Mouse (Mus musculus) midbrain, embryonic 16.5 days (tissue): ENCODE measurements around the gene Ccdc71. TPM values are rescaled to one million over a fixed set of nuclear protein-coding genes. Genes with fewer than 3 reads are reported as not detected.

Experiments
- ATAC-seq: fragments of 200-750 bp; cut with Nextera tagmentation; 2 replicates; pipeline ENCODE4 v1.8.0; 2017; ENCODE audit warnings: moderate TSS enrichment
- H3K27ac ChIP-seq: fragments of 300-500 bp; sonication (generic); 2 replicates; pipeline ENCODE4 v1.5.1; 2014; ENCODE audit warnings: mild to moderate bottlenecking, low read length, mixed read lengths
- H3K27me3 ChIP-seq: fragments of 300-500 bp; sonication (generic); 2 replicates; pipeline ENCODE4 v1.6.1; 2014; ENCODE audit warnings: low read depth, low read length, mixed read lengths; ENCODE audit not compliant: control insufficient read depth, insufficient read depth
- H3K36me3 ChIP-seq: fragments of 300-500 bp; sonication (generic); 2 replicates; pipeline ENCODE4 v1.6.1; 2014; ENCODE audit warnings: mild to moderate bottlenecking, low read length, moderate library complexity, mixed read lengths; ENCODE audit not compliant: control insufficient read depth, insufficient read depth
- H3K4me1 ChIP-seq: fragments of 300-500 bp; sonication (generic); 2 replicates; pipeline ENCODE4 v1.6.1; 2014; ENCODE audit warnings: mild to moderate bottlenecking, low read length, mixed read lengths; ENCODE audit not compliant: control insufficient read depth, insufficient read depth
- H3K4me2 ChIP-seq: fragments of 300-500 bp; sonication (generic); 2 replicates; pipeline ENCODE4 v1.6.1; 2014; ENCODE audit warnings: mild to moderate bottlenecking, low read length, mixed read lengths
- H3K4me3 ChIP-seq: fragments of 300-500 bp; sonication (generic); 2 replicates; pipeline ENCODE4 v1.5.1; 2014; ENCODE audit warnings: low read depth, mild to moderate bottlenecking, low read length, moderate library complexity, mixed read lengths
- H3K9ac ChIP-seq: fragments of 300-500 bp; sonication (generic); 2 replicates; pipeline ENCODE4 v1.6.1; 2014; ENCODE audit warnings: low read depth, low read length, mixed read lengths
- H3K9me3 ChIP-seq: fragments of 300-500 bp; sonication (generic); replicated peaks from 2 replicates; pipeline ENCODE4 v1.6.1; 2014; ENCODE audit warnings: mild to moderate bottlenecking, low read length, mixed read lengths; ENCODE audit not compliant: control insufficient read depth, poor library complexity, severe bottlenecking
- WGBS: fragments of 180-500 bp; shearing (Covaris S2); extraction: QIAGEN DNeasy Blood & Tissue Kit; methylation state at CpG from one replicate; pipeline ENCODE4 v1.1.7; 2014; 5-methylcytosine and 5-hydroxymethylcytosine counted together
- polyA plus RNA-seq: library from polyadenylated mRNA; unstranded; fragments of >200 nt; fragmentation: Nextera tagmentation; extraction: Ambion mirVana; gene quantifications from 2 replicates; pipeline ENCODE4 v1.2.1, GENCODE M21; 2015

Ccdc71 gene
- polyA plus RNA-seq, 1 experiment from 2014 or later = 65.2 TPM

GRCm38 (mm10) chr9:108441236-108441919, 18.9 kb upstream of the Ccdc71 start:
- no peak for ATAC-seq
- WGBS = 88% methylated on average over 11 of the region's 11 CpGs
- Histone ChIP-seq H3K4me3 (no peak overlapping the region), H3K36me3 (no peaks in the 10 kb centered on the region), H3K4me2 (no peak overlapping the region), H3K9ac (no peak overlapping the region), H3K9me3 (no peaks in the 10 kb centered on the region), H3K27ac (no peak overlapping the region), H3K27me3 (no peaks in the 10 kb centered on the region), H3K4me1 (no peaks in the 10 kb centered on the region; the same call in 1 of the 2 replicates)

DNA sequence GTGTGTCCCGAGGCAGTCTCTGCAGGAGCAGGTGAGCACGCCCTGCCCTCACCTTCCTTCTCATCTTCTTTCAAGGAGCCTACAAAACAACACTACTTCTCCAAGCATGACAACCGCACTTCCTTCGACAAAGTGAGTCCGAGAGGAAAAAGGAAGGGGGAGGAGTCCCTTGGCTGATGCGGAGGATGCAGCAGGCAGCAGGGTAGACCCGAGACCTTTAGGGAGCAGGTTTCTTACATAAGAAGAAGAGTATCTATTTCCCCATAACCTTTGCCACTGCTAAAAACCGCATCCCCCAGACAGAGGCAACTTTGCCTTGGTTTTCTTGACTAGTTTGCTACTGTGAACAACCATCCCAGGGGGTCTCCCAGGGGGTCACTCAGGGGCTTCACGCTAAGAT, 15.2 kb upstream of the Ccdc71 start:
- ATAC-seq = no peak
- H3K9ac ChIP-seq = no peak overlapping the region
- H3K4me2 ChIP-seq = no peak overlapping the region
- H3K27me3 ChIP-seq = no peaks in the 10 kb centered on the region
- H3K36me3 ChIP-seq = peaks cover 3% of the 10 kb centered on the region; the same call in 1 of the 2 replicates
- H3K4me3 ChIP-seq = no peak overlapping the region
- H3K4me1 ChIP-seq = peaks cover 10% of the 10 kb centered on the region
- no peaks in the 10 kb centered on the region for H3K9me3 ChIP-seq
- 75% methylated on average over 9 of the region's 9 CpGs for WGBS
- H3K27ac ChIP-seq = no peak overlapping the region

DNA sequence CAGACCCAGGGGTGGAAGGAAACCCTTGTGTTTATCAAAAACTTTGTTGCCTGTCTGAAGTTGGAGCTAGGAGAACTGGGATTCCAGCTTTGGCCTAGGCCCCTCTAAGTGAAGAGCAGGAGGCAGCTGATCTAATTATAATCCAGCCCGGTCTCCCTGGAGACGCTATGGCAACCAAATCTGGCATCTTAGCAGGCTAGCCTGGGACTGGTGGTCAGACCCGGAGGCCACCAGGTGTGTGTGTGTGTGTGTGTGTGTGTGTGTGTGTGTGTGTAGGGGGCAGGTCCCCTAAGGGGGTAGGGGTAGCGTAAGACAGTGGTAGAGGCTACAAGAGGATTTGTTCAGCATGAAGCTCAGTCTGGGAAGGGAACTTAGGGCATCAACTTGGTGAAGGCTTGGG, 10.5 kb upstream of the Ccdc71 start:
- Histone ChIP-seq H3K36me3 (peaks cover 3% of the 10 kb centered on the region; the same call in 1 of the 2 replicates), H3K4me1 (peaks cover 38% of the 10 kb centered on the region), H3K27ac (peak overlapping the region; percentile 84), H3K9ac (peak overlapping the region; percentile 50), H3K27me3 (no peaks in the 10 kb centered on the region), H3K4me3 (peak overlapping the region; percentile 55), H3K4me2 (peak overlapping the region; percentile 70), H3K9me3 (no peaks in the 10 kb centered on the region)
- ATAC-seq = peak; percentile 12; the same call in 1 of the 2 replicates
- 8% methylated on average over 4 of the region's 4 CpGs for WGBS

DNA sequence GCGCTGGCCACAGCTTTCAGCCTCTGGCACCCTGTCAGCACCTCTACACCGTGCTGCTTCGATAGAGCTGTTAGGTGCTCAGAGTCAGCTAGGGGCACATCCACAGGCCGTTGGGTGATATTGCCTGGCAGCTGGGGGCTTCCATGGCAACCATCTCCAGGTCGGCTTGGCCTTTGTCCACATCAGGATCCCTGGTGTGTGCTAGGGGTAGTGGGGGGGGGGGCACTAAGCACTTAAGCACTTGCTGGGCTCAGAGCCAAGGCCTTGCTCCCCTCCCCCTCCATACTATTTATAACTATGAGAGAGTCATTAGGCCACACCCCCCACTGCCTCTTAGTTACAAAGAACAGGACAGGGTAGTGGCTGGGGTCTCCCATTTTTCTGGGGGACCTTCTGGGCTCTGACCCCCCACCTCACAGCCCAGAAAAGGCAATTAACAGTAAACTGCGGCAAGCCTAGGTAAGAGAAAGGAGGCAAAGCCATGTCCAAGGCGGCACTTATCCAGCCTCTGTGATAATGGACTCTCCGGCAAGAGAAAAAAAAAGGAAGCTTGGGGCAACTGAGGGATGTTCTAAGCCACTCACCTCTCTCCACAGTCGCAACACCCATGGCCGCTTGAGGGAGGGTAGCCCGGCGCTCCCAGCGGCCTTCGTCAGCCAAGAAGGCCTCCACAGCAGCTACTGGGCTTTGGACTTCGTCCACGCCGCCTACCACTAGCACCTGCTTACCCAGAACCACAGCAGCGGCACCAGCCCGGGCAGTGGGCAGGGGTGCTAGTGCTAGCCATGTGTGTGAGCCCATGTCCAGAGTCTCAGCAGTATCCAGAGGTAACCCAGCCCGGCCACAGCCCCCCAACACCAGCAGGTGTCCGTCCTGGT, 9.8 kb upstream of the Ccdc71 start:
- H3K4me1 ChIP-seq = peaks cover 38% of the 10 kb centered on the region
- 43% methylated on average over 21 of the region's 21 CpGs for WGBS
- ATAC-seq = peak; percentile 43; the same call in 1 of the 2 replicates

DNA sequence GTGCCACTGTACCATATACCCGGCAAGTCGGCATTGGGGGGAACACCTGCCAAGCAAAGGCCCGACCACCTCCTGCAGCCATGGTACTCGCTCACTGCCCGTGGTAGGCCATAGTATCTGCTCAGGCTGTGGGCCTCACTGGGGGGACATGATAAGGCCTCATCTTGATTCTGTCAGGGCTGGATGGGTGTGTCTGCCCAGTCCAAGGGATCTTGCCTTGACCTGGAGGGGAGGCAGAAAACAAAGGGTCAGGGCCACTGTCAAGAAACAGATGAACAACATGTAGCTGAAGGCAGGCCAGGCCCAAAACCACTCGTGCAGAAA, 9.2 kb upstream of the Ccdc71 start:
- peak overlapping the region; percentile 70 for H3K4me2 ChIP-seq
- no peaks in the 10 kb centered on the region for H3K27me3 ChIP-seq
- ATAC-seq = no peak
- H3K4me3 ChIP-seq = peak overlapping the region; percentile 55
- H3K27ac ChIP-seq = peak overlapping the region; percentile 84
- peaks cover 38% of the 10 kb centered on the region for H3K4me1 ChIP-seq
- H3K9ac ChIP-seq = peak overlapping the region; percentile 33
- WGBS = 76% methylated on average over 6 of the region's 6 CpGs
- peaks cover 3% of the 10 kb centered on the region; the same call in 1 of the 2 replicates for H3K36me3 ChIP-seq
- no peaks in the 10 kb centered on the region for H3K9me3 ChIP-seq

More for the DNA sequence above, 9.8 kb upstream of the Ccdc71 start:
- H3K4me2 ChIP-seq = peak overlapping the region; percentile 70
- no peaks in the 10 kb centered on the region for H3K9me3 ChIP-seq
- peak overlapping the region; percentile 55 for H3K4me3 ChIP-seq
- H3K36me3 ChIP-seq = peaks cover 3% of the 10 kb centered on the region; the same call in 1 of the 2 replicates
- H3K27ac ChIP-seq = peak overlapping the region; percentile 84
- no peaks in the 10 kb centered on the region for H3K27me3 ChIP-seq
- peak overlapping the region; percentile 50 for H3K9ac ChIP-seq

GRCm38 (mm10) chr9:108451519-108452160, 8.7 kb upstream of the Ccdc71 start:
- Histone ChIP-seq H3K9me3 (no peaks in the 10 kb centered on the region), H3K9ac (peak overlapping the region; percentile 87), H3K27me3 (no peaks in the 10 kb centered on the region), H3K36me3 (peaks cover 3% of the 10 kb centered on the region; the same call in 1 of the 2 replicates), H3K4me1 (peaks cover 38% of the 10 kb centered on the region), H3K4me2 (peak overlapping the region; percentile 70), H3K27ac (peak overlapping the region; percentile 84), H3K4me3 (peak overlapping the region; percentile 55)
- ATAC-seq = no peak
- WGBS = 44% methylated on average over 6 of the region's 6 CpGs

DNA sequence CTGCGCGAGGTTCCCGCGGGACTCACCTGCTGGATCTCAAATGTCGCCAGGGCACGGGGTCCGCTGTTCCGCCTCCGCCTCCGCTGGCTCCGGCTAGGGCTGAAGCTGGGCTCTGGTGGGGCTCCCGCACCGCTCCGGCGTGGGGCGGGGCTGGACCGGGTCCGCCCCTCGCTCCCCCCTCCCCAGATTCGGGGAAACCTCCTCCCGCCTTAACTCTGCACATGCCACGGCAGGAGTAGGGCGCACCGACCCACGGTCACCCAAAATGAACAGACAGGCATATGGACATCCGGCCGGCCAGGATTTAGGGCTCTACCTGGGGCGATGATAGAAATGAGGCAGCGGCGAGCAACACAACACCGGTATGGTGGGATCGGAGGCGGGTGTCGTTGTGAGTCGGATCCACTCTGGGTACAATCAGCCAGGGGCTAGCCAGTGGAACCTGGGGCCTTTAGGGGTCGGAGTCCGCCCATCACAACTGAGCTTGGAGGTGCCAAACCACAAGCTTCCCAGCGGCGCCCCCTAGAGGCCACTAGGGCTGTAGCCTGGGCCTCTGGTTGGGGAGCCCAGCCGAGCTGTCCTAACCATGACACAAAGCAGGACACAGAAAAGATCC, 7.9 kb upstream of the Ccdc71 start:
- Histone ChIP-seq H3K36me3 (peaks cover 3% of the 10 kb centered on the region; the same call in 1 of the 2 replicates), H3K4me1 (peaks cover 38% of the 10 kb centered on the region), H3K27ac (peak overlapping the region; percentile 84), H3K4me3 (peak overlapping the region; percentile 55), H3K9ac (peak overlapping the region; percentile 87), H3K9me3 (no peaks in the 10 kb centered on the region), H3K27me3 (no peaks in the 10 kb centered on the region), H3K4me2 (peak overlapping the region; percentile 70)
- WGBS = under 1% methylated on average over 40 of the region's 40 CpGs
- ATAC-seq = peak; percentile 90

DNA sequence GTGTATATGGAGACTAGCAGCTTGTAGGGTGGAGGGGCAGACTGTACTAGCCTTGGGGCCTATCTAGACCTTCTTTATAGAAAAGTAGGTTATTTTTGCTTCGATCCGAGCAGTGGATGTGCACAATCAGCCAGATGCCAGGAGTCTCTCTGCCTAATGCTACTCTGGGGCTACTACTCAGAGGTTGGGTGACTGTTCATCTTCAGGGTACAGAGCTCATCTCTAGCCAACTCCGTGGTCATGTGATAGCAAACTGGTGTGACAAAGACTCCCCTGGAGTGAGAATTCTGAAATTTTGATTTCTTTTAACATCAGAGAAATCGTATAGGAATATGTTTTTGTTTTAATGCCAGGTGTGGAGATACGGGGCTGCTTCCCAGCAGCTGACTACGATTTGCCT, 7.4 kb upstream of the Ccdc71 start:
- peak overlapping the region; percentile 84 for H3K27ac ChIP-seq
- ATAC-seq = peak; percentile 19; the same call in 1 of the 2 replicates
- no peaks in the 10 kb centered on the region for H3K27me3 ChIP-seq
- H3K9ac ChIP-seq = peak overlapping the region; percentile 87
- 39% methylated on average over 6 of the region's 6 CpGs for WGBS
- peaks cover 38% of the 10 kb centered on the region for H3K4me1 ChIP-seq
- peak overlapping the region; percentile 55 for H3K4me3 ChIP-seq
- H3K9me3 ChIP-seq = no peaks in the 10 kb centered on the region
- H3K4me2 ChIP-seq = peak overlapping the region; percentile 70
- H3K36me3 ChIP-seq = no peaks in the 10 kb centered on the region
